Mouse (Mus musculus) telencephalon, adult 2 months (tissue): Measurements from ENCODE around the gene C1galt1.
A peak's percentile ranks its signal among the peaks of the same experiment; 100 is the strongest.

Experiments
- DNase-seq: peaks from one replicate; pipeline ENCODE4 v3.0.0-alpha.2; 2011; ENCODE audit warnings: low read depth, low spot score

The C1galt1 gene

GRCm38 (mm10) chr6:7858586-7858985, 13.9 kb downstream of the C1galt1 start:
- DNase-seq = no peak

GRCm38 (mm10) chr6:7859161-7859560, 14.5 kb downstream of the C1galt1 start:
- DNase-seq = no peak

GRCm38 (mm10) chr6:7861033-7861432, 16.4 kb downstream of the C1galt1 start:
- peak; percentile 53 for DNase-seq

GRCm38 (mm10) chr6:7863354-7863753, 18.7 kb downstream of the C1galt1 start:
- no peak for DNase-seq

DNA sequence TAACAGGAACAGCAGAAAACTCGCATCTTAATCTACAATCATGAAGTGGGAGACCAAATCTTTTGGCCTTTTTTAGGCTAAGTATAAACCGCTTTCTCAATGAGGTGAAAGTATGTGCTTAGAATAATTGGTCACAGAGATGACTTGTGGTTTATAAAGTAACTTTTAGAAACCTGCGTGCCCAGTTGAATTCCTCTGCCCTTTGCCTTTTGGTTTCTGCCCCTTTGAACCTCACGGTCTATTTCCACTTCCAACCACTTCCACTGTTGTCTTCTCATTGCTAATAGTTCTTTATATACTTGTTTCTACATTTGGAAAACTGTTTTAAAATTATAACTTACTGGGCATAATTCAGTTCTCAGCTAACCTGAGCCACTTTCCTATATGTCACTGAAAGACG, 32.2 kb downstream of the C1galt1 start:
- DNase-seq = no peak

GRCm38 (mm10) chr6:7881595-7882128, 37.0 kb downstream of the C1galt1 start:
- no peak for DNase-seq

DNA sequence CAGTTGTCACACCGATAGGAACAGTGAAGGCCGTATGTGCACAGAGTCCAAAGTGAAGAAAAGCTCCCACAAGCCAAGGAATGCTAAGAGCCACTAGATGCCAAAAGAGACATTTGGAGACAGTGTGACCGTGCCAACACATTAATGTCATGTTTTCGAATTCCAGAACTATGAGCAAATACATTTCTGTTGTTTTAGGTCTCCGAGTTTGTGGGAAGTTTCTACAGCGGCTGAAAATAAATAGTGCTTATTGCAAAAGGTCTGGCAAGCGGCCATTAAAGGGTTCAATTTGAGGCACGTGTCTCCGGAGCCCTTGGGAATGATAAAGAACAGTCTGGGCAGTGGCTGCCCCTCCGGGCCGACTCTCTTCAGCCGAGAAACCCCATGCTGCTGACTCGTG, 37.9 kb downstream of the C1galt1 start:
- DNase-seq = no peak

GRCm38 (mm10) chr6:7885994-7886684, 41.5 kb downstream of the C1galt1 start:
- DNase-seq = no peak

GRCm38 (mm10) chr6:7886685-7887004, 42.0 kb downstream of the C1galt1 start:
- no peak for DNase-seq

DNA sequence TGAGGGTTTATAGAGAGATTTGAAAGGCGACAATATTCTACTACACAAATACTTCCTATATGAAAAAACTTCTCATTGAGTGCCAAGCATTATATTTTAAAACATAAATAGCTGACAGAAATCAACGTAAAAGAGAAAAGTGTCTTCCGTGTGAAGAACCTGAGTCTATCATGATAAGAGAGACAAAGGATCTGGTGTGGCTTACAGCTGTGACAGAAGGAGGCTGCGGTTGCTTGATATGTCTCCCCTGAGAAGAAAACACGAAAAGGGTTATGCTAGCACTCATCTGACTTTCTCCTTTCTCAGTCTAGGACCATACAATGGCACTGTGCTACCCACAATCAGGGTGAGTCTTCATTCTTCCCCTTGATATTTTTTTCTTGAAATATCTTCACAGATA, 51.7 kb downstream of the C1galt1 start:
- no peak for DNase-seq

- peak; percentile 64 for DNase-seq
Measured at GRCm38 (mm10) chr6:7912015-7912414, 67.4 kb downstream of the C1galt1 start.
